Mouse (Mus musculus): ENCODE results near the gene Wipi1. TPM values are rescaled to one million over a fixed set of nuclear protein-coding genes. Genes with fewer than 3 reads are reported as not detected.

The Wipi1 gene
- polyA plus RNA-seq, 1 experiment from 2014 or later, result 37.5 TPM

- no peaks in the 10 kb centered on the region for H3K9me3 ChIP-seq
- H3K27me3 ChIP-seq (replicated peaks), result no peaks in the 10 kb centered on the region
- no peaks in the 10 kb centered on the region for H3K36me3 ChIP-seq
- H3K4me2 ChIP-seq, result no peak overlapping the region
- ATAC-seq (ENCODE audit: insufficient read depth, low FRiP score, low read depth), result no peak
- H3K4me1 ChIP-seq, result no peaks in the 10 kb centered on the region
- 73% methylated on average over 4 of the region's 4 CpGs for WGBS
- H3K9ac ChIP-seq, result no peak overlapping the region
- no peak overlapping the region for H3K4me3 ChIP-seq (replicated peaks)
- H3K27ac ChIP-seq, result 0 out of 2 replicates have a peak overlapping the region, but pooled peaks have one; percentile 1
Measured at GRCm38 (mm10) chr11:109616352-109616751, 4.6 kb upstream of the Wipi1 start.

- 45% methylated on average over 9 of the region's 9 CpGs for WGBS
- no peak overlapping the region for H3K9ac ChIP-seq
- H3K9me3 ChIP-seq, result no peaks in the 10 kb centered on the region
- no peak overlapping the region for H3K27ac ChIP-seq
- no peaks in the 10 kb centered on the region for H3K27me3 ChIP-seq (replicated peaks)
- H3K4me1 ChIP-seq, result peaks cover 5% of the 10 kb centered on the region; the same call in 1 of the 2 replicates
- H3K4me3 ChIP-seq (replicated peaks), result no peak overlapping the region
- H3K36me3 ChIP-seq, result no peaks in the 10 kb centered on the region
- ATAC-seq (ENCODE audit: insufficient read depth, low FRiP score, low read depth), result no peak
- no peak overlapping the region for H3K4me2 ChIP-seq
Measured at GRCm38 (mm10) chr11:109615286-109615685, 3.5 kb upstream of the Wipi1 start.

GRCm38 (mm10) chr11:109612871-109613529 is 1.2 kb upstream of the Wipi1 start:
- Histone ChIP-seq H3K4me1 (peaks cover 13% of the 10 kb centered on the region), H3K9me3 (no peaks in the 10 kb centered on the region), H3K36me3 (no peaks in the 10 kb centered on the region), H3K27ac (no peak overlapping the region), H3K4me2 (no peak overlapping the region), H3K4me3 (replicated peaks) (no peak overlapping the region), H3K9ac (no peak overlapping the region), H3K27me3 (replicated peaks) (no peaks in the 10 kb centered on the region)
- no peak for ATAC-seq (ENCODE audit: insufficient read depth, low FRiP score, low read depth)
- WGBS, result 55% methylated on average over 7 of the region's 7 CpGs

GRCm38 (mm10) chr11:109610795-109611302 is 918 bp downstream of the Wipi1 start:
- H3K9ac ChIP-seq, result peak overlapping the region; percentile 67
- peaks cover 13% of the 10 kb centered on the region for H3K4me1 ChIP-seq
- WGBS, result under 1% methylated on average over 26 of the region's 26 CpGs
- peak overlapping the region; percentile 87 for H3K27ac ChIP-seq
- H3K4me3 ChIP-seq (replicated peaks), result peak overlapping the region; percentile 77
- H3K36me3 ChIP-seq, result no peaks in the 10 kb centered on the region
- H3K27me3 ChIP-seq (replicated peaks), result no peaks in the 10 kb centered on the region
- H3K9me3 ChIP-seq, result no peaks in the 10 kb centered on the region
- peak; percentile 16 for ATAC-seq (ENCODE audit: insufficient read depth, low FRiP score, low read depth)
- H3K4me2 ChIP-seq, result peak overlapping the region; percentile 82

DNA sequence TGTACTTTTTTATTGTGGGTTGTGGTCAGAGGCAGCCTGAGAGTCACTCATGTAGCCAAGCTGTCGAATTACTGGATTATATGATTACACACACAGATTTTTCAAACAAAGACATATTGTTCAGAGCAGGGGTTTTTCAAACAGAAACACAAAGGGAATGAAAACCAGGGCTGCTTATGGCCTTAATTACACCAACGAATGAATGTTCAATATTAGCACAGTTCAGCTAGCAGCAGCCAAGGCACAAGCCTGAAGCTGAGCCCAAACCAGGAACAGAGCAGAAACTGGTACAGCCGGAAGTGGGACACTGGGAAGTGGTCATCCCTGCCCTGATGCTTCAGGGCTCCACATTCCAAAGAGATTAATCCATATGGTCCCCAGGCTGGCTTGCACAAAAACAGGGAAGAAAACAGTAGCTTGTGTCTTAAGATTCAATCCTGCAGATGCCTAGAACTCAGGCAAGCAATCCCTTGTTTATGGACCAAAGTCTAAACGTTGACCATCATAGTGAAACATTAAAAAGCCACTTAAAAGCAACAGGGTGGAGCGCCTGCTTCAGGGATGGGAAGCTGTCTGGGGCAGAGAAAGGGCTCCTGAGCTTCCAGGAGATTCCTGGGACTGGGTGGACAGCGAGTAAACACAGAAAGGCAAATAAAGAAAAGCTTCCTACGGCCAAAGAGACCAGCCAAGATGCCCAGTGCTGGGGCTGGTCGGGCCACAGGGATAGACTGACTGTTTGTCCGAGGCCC is 1.5 kb downstream of the Wipi1 start:
- no peaks in the 10 kb centered on the region for H3K27me3 ChIP-seq (replicated peaks)
- no peaks in the 10 kb centered on the region for H3K36me3 ChIP-seq
- H3K4me1 ChIP-seq, result peaks cover 13% of the 10 kb centered on the region
- H3K9ac ChIP-seq, result peak overlapping the region; percentile 67; the same call in 1 of the 2 replicates
- no peaks in the 10 kb centered on the region for H3K9me3 ChIP-seq
- H3K4me2 ChIP-seq, result peak overlapping the region; percentile 82
- whole genome bisulfite sequencing, result 14% methylated on average over 9 of the region's 9 CpGs
- ATAC-seq (ENCODE audit: insufficient read depth, low FRiP score, low read depth), result no peak
- H3K4me3 ChIP-seq (replicated peaks), result peak overlapping the region; percentile 77
- peak overlapping the region; percentile 87; the same call in 1 of the 2 replicates for H3K27ac ChIP-seq

- H3K9ac ChIP-seq, result no peak overlapping the region
- ATAC-seq (ENCODE audit: insufficient read depth, low FRiP score, low read depth), result no peak
Measured at GRCm38 (mm10) chr11:109608976-109609625, 2.7 kb downstream of the Wipi1 start.

GRCm38 (mm10) chr11:109607600-109607999 is 4.2 kb downstream of the Wipi1 start:
- Histone ChIP-seq H3K36me3 (peaks cover 3% of the 10 kb centered on the region; the same call in 1 of the 2 replicates), H3K4me2 (no peak overlapping the region), H3K9ac (no peak overlapping the region), H3K27me3 (replicated peaks) (no peaks in the 10 kb centered on the region), H3K4me3 (replicated peaks) (no peak overlapping the region), H3K27ac (no peak overlapping the region), H3K4me1 (peaks cover 13% of the 10 kb centered on the region), H3K9me3 (no peaks in the 10 kb centered on the region)
- no peak for ATAC-seq (ENCODE audit: insufficient read depth, low FRiP score, low read depth)
- 82% methylated on average over 6 of the region's 6 CpGs for WGBS

More at GRCm38 (mm10) chr11:109608976-109609625, 2.7 kb downstream of the Wipi1 start:
- Histone ChIP-seq H3K36me3 (no peaks in the 10 kb centered on the region), H3K4me3 (replicated peaks) (no peak overlapping the region), H3K27ac (no peak overlapping the region), H3K27me3 (replicated peaks) (no peaks in the 10 kb centered on the region), H3K4me2 (no peak overlapping the region), H3K4me1 (peaks cover 13% of the 10 kb centered on the region), H3K9me3 (no peaks in the 10 kb centered on the region)
- WGBS, result 65% methylated on average over 6 of the region's 6 CpGs

DNA sequence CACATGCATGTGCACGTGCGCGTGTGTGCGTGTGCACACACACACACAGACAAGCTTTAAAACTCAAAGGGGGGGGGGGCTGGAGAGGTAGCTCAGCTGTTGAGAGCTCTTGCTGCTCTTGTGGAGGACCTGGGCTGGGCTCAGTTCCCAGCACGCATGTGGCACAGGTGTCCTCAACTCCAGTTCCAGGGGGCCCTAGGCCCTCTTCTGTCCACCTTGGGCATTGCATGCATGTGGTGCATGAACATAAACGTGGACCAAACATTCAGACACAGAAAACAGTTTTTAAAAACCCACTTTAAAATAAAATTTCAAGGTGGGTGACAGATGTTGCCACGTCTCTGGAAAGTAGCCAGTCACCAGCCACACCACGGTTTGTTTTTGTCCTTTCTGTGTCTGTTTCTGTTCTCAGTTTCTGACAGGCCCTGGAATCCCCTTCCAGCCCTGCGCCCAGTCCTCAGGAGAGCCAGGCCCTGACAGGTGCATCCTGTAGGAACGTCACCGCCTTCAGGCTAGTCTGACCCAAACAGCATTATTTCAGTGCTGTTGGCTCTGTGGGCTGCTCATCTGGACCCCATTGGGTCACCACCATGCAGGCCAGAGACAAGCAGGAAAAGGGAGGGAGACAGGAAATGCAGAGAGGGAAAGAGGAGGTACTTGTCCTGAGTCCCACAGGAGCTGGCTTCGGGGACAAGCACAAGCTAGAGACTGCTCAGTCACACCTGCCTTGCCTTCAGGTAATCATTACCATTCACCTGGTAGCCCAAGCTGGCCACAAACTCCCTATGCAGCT is 12.8 kb downstream of the Wipi1 start:
- Histone ChIP-seq H3K36me3 (peaks cover 22% of the 10 kb centered on the region; the same call in 1 of the 2 replicates), H3K9ac (no peak overlapping the region), H3K27ac (no peak overlapping the region), H3K4me3 (replicated peaks) (no peak overlapping the region), H3K4me1 (peaks cover 3% of the 10 kb centered on the region; the same call in 1 of the 2 replicates), H3K27me3 (replicated peaks) (no peaks in the 10 kb centered on the region), H3K9me3 (no peaks in the 10 kb centered on the region), H3K4me2 (no peak overlapping the region)
- no peak for ATAC-seq (ENCODE audit: insufficient read depth, low FRiP score, low read depth)
- WGBS, result 86% methylated on average over 12 of the region's 12 CpGs

DNA sequence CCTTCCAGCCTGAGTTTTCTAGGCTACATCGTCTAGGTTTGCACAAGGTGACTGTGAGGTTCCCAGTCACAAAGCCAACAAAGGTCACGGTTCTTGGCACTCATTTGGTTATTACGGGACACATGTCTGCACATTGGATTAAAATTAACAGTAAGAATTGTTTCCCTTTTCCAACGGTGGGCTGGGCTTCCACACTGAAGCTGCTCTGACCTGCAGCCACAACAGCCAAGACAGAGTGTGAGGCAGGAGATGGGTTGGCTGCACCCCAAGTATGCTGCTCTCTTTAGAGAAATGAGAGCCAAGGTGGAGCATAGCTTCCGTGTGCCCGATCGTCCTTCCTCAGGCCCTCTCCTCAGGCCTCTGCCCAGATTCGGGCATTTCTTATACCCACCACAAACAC is 17.0 kb downstream of the Wipi1 start:
- Histone ChIP-seq H3K27me3 (replicated peaks) (no peaks in the 10 kb centered on the region), H3K27ac (no peak overlapping the region), H3K4me1 (peaks cover 6% of the 10 kb centered on the region; the same call in 1 of the 2 replicates), H3K9me3 (no peaks in the 10 kb centered on the region), H3K9ac (no peak overlapping the region), H3K4me2 (no peak overlapping the region), H3K4me3 (replicated peaks) (no peak overlapping the region), H3K36me3 (peaks cover 11% of the 10 kb centered on the region; the same call in 1 of the 2 replicates)
- ATAC-seq (ENCODE audit: insufficient read depth, low FRiP score, low read depth), result no peak
- WGBS, result 84% methylated on average over 8 of the region's 8 CpGs

- 39% methylated on average over 6 of the region's 6 CpGs for WGBS
- Histone ChIP-seq H3K4me2 (no peak overlapping the region), H3K9me3 (no peaks in the 10 kb centered on the region), H3K4me1 (peaks cover 6% of the 10 kb centered on the region; the same call in 1 of the 2 replicates), H3K36me3 (peaks cover 11% of the 10 kb centered on the region; the same call in 1 of the 2 replicates), H3K4me3 (replicated peaks) (no peak overlapping the region), H3K27me3 (replicated peaks) (no peaks in the 10 kb centered on the region), H3K27ac (peak overlapping the region; percentile 74), H3K9ac (no peak overlapping the region)
- no peak for ATAC-seq (ENCODE audit: insufficient read depth, low FRiP score, low read depth)
Measured at GRCm38 (mm10) chr11:109593200-109593981, 18.4 kb downstream of the Wipi1 start.
